Mouse (Mus musculus): ENCODE data around the gene Rhoj. TPM values are rescaled to one million over a fixed set of nuclear protein-coding genes. Genes with fewer than 3 reads are reported as not detected.

Rhoj gene
- 107 and 108 TPM in 2 replicates for polyA plus RNA-seq (2015; fragmentation: Nextera tagmentation; extraction: Ambion mirVana)

DNA sequence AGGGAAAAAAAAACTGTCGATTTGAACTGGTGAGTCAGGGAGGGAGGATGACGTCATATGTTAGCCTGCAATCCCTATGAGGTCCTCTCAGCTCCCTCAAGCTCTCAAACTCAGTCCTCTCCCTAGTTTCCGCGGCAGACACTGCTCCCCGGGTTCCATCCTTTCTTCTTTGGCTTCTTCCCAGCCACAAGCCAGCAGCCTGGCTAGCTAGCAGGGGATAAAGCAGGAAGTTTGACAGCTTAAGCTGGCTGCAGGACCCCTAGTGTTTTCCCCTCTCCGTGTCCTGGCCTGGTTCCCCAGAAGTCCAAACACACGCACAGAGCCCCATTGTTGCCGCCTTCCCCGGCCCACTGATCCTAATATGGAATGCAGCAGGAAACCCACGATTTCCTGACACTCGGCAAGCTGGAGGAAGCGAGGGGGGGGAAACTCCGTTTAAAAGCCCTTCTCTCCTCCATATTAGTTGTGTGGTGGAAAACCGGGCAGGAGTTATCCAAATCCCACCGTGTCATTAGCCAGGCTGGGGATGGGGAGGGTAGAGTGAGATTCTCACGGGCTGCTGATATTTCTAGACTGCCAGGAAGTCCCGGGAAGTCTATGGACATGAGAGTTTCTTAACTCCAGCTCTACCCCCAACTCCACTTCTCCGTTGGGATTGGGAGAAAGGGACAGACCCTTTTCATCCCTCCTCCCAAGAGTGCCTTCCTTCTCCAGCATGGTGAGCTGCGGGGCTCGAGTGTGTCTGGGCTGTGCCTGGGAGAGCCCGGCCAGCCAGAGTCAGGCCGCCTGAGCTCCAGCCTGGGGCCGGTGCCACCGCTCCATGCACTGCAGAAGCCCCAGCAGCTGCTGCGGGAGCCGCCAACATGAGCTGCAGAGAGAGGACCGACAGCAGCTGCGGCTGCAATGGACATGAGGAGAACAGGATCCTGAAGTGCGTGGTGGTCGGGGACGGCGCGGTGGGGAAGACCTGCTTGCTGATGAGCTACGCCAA lies at the start of gene Rhoj:
TSS of gene Rhoj (plus strand) at position 362 of the 991 bp plus-strand sequence.
- Histone ChIP-seq H3K27ac (peak within 1 kb of the TSS; percentile 96), H3K36me3 (no peaks in the 10 kb centered on the region), H3K4me2 (peak within 1 kb of the TSS; percentile 72)

DNA sequence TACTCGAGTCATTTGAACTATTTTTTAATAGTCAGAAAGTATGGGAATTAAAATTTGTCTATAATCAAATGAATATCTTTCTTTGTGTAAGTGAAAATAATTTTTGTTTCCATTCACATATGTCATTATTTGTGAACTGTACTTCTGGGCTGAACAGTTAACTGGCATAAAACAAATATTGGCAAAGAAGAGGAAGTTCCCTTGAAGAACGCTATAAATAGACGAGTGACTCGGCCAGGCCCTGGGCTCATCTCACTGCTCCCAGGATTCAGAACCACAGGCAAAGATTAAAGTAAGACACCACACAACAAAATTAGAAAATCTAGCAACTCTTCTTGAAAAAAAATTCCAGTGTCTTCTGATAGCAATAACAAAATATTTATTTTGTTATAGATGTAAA lies 36.4 kb upstream of the Rhoj start:
- no peaks in the 10 kb centered on the region for H3K27me3 ChIP-seq
- 58% methylated on average over 4 of the region's 4 CpGs for WGBS
- H3K4me1 ChIP-seq: no peaks in the 10 kb centered on the region
- no peaks in the 10 kb centered on the region for H3K36me3 ChIP-seq
- no peaks in the 10 kb centered on the region for H3K9me3 ChIP-seq
- no peak for ATAC-seq (ENCODE audit: insufficient number of reproducible peaks, low FRiP score, low TSS enrichment, low read depth)
- no peak overlapping the region for H3K4me2 ChIP-seq
- H3K9ac ChIP-seq: no peak overlapping the region
- H3K27ac ChIP-seq: no peak overlapping the region
- no peak overlapping the region for H3K4me3 ChIP-seq

More for the DNA sequence above, at the start of gene Rhoj:
- ATAC-seq (ENCODE audit: insufficient number of reproducible peaks, low FRiP score, low TSS enrichment, low read depth): peak; percentile 79
- H3K4me3 ChIP-seq: peak within 1 kb of the TSS; percentile 61
- under 1% methylated on average over 34 of the region's 34 CpGs for WGBS
- H3K4me1 ChIP-seq: peaks cover 16% of the 10 kb centered on the region
- no peaks in the 10 kb centered on the region for H3K27me3 ChIP-seq
- H3K9me3 ChIP-seq: no peaks in the 10 kb centered on the region
- peak within 1 kb of the TSS; percentile 68 for H3K9ac ChIP-seq

DNA sequence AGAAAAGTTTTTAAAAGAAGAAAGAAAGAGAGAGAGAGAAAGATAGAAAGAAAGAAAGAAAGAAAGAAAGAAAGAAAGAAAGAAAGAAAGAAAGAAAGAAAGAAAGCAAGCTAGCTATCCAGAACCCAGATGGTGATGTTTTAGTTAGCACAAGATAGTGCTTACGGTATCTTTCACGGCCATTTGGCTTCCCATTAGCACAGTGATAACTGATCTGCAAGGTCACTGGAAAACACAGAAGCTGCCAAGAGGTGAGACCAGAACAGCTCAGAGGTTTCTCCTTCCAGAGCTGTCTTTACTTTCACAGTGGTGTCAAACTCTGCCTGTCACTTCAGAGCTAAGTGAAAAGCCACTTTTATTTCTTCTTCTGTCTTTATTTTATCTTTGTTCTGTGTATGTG lies 32.4 kb upstream of the Rhoj start:
- Histone ChIP-seq H3K27ac (no peak overlapping the region), H3K4me2 (no peak overlapping the region), H3K9ac (no peak overlapping the region), H3K9me3 (no peaks in the 10 kb centered on the region), H3K27me3 (no peaks in the 10 kb centered on the region), H3K4me1 (no peaks in the 10 kb centered on the region), H3K4me3 (no peak overlapping the region), H3K36me3 (no peaks in the 10 kb centered on the region)
- no peak for ATAC-seq (ENCODE audit: insufficient number of reproducible peaks, low FRiP score, low TSS enrichment, low read depth)
- WGBS: 71% methylated on average over 2 of the region's 2 CpGs

DNA sequence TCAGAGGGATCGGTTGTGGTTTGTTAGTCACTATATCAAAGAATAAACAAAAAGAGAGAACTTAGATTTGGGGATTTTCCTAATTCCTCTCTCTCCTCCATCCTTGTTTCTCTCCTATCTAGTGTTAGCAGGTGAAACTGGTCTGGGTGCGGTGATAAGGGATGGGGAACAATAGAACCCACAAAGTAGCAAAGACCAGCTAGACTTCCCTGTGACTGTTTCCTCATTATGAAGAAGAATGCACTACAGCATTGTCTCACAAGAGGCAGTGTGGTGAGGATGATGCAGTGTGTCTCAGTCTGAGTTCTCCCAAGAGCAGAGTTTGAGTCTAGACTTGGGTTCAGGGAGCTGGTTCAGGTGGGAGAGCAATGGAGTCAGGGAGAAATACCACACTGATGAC lies 30.7 kb upstream of the Rhoj start:
- Histone ChIP-seq H3K4me1 (no peaks in the 10 kb centered on the region), H3K27ac (no peak overlapping the region), H3K4me2 (no peak overlapping the region), H3K27me3 (no peaks in the 10 kb centered on the region), H3K9ac (no peak overlapping the region), H3K4me3 (no peak overlapping the region), H3K36me3 (no peaks in the 10 kb centered on the region), H3K9me3 (no peaks in the 10 kb centered on the region)
- 92% methylated on average over 2 of the region's 2 CpGs for WGBS
- no peak for ATAC-seq (ENCODE audit: insufficient number of reproducible peaks, low FRiP score, low TSS enrichment, low read depth)

DNA sequence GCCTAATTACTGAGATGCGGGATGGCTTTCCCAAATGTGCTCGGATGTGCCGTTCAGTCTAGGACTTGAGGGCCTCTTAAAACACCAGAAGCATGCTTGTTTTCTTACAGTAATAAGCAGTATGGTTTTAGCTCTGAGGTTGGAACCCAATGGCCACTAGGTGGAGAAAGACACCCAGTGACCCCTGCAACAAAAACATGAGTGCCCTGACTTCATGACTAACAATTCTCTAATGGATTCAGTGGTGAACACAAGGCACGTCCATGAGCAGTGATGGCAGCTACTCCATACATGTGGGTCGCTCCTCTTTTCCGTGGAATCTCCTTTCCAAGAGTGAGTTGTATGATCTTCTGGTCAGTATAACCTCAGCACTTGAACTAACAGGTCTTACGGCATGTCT lies 27.6 kb upstream of the Rhoj start:
- no peak overlapping the region for H3K9ac ChIP-seq

DNA sequence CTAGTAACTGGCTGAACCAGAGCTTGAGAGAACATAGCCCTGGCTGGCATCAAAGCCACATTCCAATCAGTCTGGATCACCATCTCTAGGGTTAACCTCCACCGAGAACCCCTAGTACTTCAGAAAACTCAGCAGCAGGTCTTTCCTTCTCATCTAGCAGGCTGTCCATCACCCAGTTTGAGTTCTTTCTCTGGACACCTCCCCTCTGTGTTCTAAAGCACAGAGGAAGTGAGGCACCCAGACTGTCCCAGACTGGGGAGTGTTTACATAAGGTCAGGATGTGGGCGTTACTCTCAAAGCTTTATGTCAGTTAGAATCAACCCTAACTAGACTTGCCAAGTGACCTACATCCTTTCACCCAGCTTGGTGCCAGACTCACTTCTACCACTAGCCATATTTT lies 24.9 kb upstream of the Rhoj start:
- 39% methylated on average over 2 of the region's 2 CpGs for WGBS

More for the DNA sequence above, 27.6 kb upstream of the Rhoj start:
- no peak overlapping the region for H3K27ac ChIP-seq
- WGBS: 60% methylated on average over 7 of the region's 7 CpGs
- H3K4me3 ChIP-seq: no peak overlapping the region
- no peaks in the 10 kb centered on the region for H3K36me3 ChIP-seq
- H3K4me2 ChIP-seq: no peak overlapping the region
- no peaks in the 10 kb centered on the region for H3K9me3 ChIP-seq
- H3K4me1 ChIP-seq: 0 out of 2 replicates have a peak, but pooled peaks cover 10% of the 10 kb centered on the region
- no peaks in the 10 kb centered on the region for H3K27me3 ChIP-seq
- ATAC-seq (ENCODE audit: insufficient number of reproducible peaks, low FRiP score, low TSS enrichment, low read depth): no peak

DNA sequence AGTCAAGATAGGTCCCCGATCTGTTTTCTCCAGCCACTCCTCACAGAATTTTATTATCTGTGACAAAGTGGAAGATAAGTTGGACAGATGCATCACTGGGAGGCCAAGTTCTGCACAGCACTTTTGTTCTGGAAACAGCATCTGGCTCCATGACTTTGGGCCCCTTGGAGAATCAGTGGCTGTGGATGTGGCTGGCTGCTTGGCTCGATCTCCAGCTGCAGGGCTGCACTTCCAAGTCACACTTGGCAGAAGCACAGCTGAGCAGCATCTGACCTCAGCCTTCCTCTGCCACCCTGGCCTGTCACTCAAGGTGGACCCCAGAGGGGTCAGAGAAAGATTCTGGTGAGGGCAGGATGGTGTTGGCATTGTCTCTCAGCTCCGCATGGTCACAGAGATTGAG lies 22.0 kb upstream of the Rhoj start:
- Histone ChIP-seq H3K4me3 (no peak overlapping the region), H3K4me1 (peaks cover 17% of the 10 kb centered on the region; the same call in 1 of the 2 replicates), H3K27ac (peak overlapping the region; percentile 73), H3K9ac (no peak overlapping the region), H3K9me3 (no peaks in the 10 kb centered on the region), H3K27me3 (no peaks in the 10 kb centered on the region), H3K36me3 (no peaks in the 10 kb centered on the region), H3K4me2 (no peak overlapping the region)
- ATAC-seq (ENCODE audit: insufficient number of reproducible peaks, low FRiP score, low TSS enrichment, low read depth): 0 out of 2 replicates have a peak, but pooled peaks have one; percentile 61
- 42% methylated on average over 3 of the region's 3 CpGs for WGBS

More for the DNA sequence above, 24.9 kb upstream of the Rhoj start:
- H3K4me2 ChIP-seq: no peak overlapping the region
- peaks cover 17% of the 10 kb centered on the region; the same call in 1 of the 2 replicates for H3K4me1 ChIP-seq
- H3K9ac ChIP-seq: no peak overlapping the region
- H3K4me3 ChIP-seq: no peak overlapping the region
- no peak for ATAC-seq (ENCODE audit: insufficient number of reproducible peaks, low FRiP score, low TSS enrichment, low read depth)
- no peak overlapping the region for H3K27ac ChIP-seq
- H3K27me3 ChIP-seq: no peaks in the 10 kb centered on the region
- H3K9me3 ChIP-seq: no peaks in the 10 kb centered on the region
- H3K36me3 ChIP-seq: no peaks in the 10 kb centered on the region

DNA sequence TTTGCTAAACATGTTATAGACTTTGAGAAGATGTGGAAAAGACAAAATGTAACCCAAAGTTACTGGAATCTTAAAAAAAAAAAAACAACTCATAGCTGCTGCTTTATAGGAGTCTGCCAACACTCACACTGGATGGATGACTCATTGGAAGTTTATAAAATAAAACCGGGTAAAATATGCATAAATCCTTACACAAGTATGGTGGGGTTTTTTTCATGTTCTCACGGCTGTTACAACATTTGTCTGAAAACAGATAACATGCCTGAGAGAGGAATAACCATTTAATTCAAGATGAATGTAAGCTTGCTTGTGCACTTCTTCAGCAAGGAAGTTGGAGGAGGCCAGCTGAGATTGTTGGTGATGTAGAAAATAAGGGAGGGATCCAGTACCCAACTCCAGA lies 17.6 kb upstream of the Rhoj start:
- Histone ChIP-seq H3K27ac (no peak overlapping the region), H3K36me3 (no peaks in the 10 kb centered on the region), H3K9ac (no peak overlapping the region), H3K9me3 (no peaks in the 10 kb centered on the region), H3K27me3 (no peaks in the 10 kb centered on the region), H3K4me3 (no peak overlapping the region), H3K4me1 (peaks cover 7% of the 10 kb centered on the region; the same call in 1 of the 2 replicates), H3K4me2 (no peak overlapping the region)
- ATAC-seq (ENCODE audit: insufficient number of reproducible peaks, low FRiP score, low TSS enrichment, low read depth): no peak
- 41% methylated on average over 2 of the region's 2 CpGs for WGBS

DNA sequence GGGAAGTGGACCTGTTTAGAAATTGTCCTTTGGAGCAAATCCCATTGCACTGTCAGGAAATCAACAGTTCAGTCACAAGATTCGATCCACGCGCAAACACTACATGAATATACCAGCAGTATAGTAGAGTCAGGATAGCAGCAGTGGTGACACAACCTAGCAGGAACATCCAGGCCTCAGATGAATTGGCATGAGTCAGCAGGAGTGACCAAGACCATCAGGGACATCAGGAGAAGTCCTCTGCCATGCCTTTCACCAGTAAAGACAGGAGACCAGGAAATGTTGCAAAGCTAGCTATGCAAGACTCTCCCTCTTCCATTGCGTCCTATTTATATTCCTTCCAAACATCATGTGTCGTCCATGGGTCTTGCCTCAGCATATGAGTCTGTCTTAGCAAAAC lies 16.6 kb upstream of the Rhoj start:
- Histone ChIP-seq H3K4me1 (0 out of 2 replicates have a peak, but pooled peaks cover under 1% of the 10 kb centered on the region), H3K27me3 (no peaks in the 10 kb centered on the region), H3K4me3 (no peak overlapping the region), H3K9me3 (no peaks in the 10 kb centered on the region), H3K4me2 (no peak overlapping the region), H3K36me3 (no peaks in the 10 kb centered on the region), H3K9ac (no peak overlapping the region), H3K27ac (no peak overlapping the region)
- WGBS: 94% methylated on average over 5 of the region's 5 CpGs
- ATAC-seq (ENCODE audit: insufficient number of reproducible peaks, low FRiP score, low TSS enrichment, low read depth): no peak

DNA sequence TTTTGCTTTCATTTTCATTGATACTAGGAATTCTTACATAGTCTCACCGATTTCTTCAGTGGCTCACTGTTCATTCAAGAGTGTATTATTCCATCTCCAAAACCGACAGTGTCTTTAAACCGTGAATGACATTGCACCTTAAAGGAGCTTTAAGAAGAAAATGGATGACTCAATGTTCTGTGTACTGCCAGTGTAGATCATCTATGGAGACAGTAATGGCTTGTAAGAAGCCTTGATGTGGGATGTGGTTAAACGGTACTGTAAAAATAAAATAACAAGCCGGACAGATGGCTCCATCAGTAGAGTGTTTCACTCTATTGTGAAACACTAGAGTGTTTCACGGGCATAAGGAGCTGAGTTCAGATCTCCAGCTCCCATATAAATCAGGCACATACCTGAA lies 15.2 kb upstream of the Rhoj start:
- ATAC-seq (ENCODE audit: insufficient number of reproducible peaks, low FRiP score, low TSS enrichment, low read depth): no peak
- no peak overlapping the region for H3K27ac ChIP-seq
- H3K9me3 ChIP-seq: no peaks in the 10 kb centered on the region
- no peaks in the 10 kb centered on the region for H3K27me3 ChIP-seq
- H3K4me2 ChIP-seq: no peak overlapping the region
- H3K4me1 ChIP-seq: no peaks in the 10 kb centered on the region
- no peak overlapping the region for H3K4me3 ChIP-seq
- H3K9ac ChIP-seq: no peak overlapping the region
- H3K36me3 ChIP-seq: no peaks in the 10 kb centered on the region
- WGBS: 81% methylated on average over 6 of the region's 6 CpGs

DNA sequence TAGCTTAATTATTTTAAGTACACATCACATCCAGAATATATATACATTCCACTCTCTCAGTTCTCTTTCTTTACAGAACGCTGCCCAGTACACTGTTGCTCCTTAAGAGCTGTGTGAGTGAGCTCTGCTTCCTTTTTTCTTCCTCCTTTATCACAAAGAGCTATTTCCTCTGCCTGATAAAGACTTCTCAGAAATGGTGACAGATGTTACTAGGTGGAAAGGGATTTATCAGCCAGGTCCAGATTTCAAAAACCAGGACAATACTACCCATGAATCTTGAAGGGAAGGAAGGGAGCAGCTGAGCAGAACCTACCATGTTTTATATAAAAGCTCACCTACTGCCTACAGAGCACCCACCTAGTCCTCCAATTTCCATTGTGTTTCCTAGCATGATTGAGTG lies 8.3 kb upstream of the Rhoj start:
- Histone ChIP-seq H3K4me3 (no peak overlapping the region), H3K4me1 (no peaks in the 10 kb centered on the region; the same call in 1 of the 2 replicates), H3K4me2 (no peak overlapping the region), H3K27ac (no peak overlapping the region), H3K27me3 (no peaks in the 10 kb centered on the region), H3K9me3 (no peaks in the 10 kb centered on the region), H3K36me3 (no peaks in the 10 kb centered on the region), H3K9ac (no peak overlapping the region)
- ATAC-seq (ENCODE audit: insufficient number of reproducible peaks, low FRiP score, low TSS enrichment, low read depth): no peak
- 62% methylated on average over 1 of the region's 1 CpGs for WGBS

DNA sequence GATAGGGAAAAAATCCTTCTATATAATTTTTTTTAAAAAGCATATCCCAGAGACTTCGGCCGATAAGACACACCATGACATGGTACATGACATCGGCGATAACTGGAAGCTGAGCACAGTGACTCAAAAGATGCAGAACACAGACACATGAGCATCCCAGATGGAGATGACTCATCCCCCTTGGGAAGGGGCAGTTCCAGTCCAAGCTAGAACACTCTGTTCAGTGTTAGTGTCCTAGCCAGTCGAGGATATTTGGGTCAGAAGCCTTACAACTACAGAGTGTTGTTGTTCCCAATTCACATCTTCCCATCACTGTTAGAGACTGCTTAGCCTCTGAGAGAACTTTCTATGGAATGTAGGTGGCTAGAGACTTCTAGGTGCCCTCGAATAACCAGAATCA lies 4.0 kb upstream of the Rhoj start:
- H3K4me2 ChIP-seq: no peak overlapping the region
- H3K36me3 ChIP-seq: no peaks in the 10 kb centered on the region
- H3K27me3 ChIP-seq: no peaks in the 10 kb centered on the region
- no peak overlapping the region for H3K9ac ChIP-seq
- H3K9me3 ChIP-seq: no peaks in the 10 kb centered on the region
- 81% methylated on average over 6 of the region's 6 CpGs for WGBS
- peaks cover 11% of the 10 kb centered on the region; the same call in 1 of the 2 replicates for H3K4me1 ChIP-seq
- no peak overlapping the region for H3K4me3 ChIP-seq
- ATAC-seq (ENCODE audit: insufficient number of reproducible peaks, low FRiP score, low TSS enrichment, low read depth): no peak
- H3K27ac ChIP-seq: no peak overlapping the region
